Mouse (Mus musculus): Measurements from ENCODE around the gene Senp1. TPM values are rescaled to one million over a fixed set of nuclear protein-coding genes. Genes with fewer than 3 reads are reported as not detected.

The Senp1 gene
- polyA plus RNA-seq, 1 experiment from 2014 or later, result 12.9 TPM

GRCm38 (mm10) chr15:98025611-98026010 lies 67.9 kb downstream of the Senp1 start:
- Histone ChIP-seq H3K36me3 (ENCODE audit: control insufficient read depth, insufficient read depth) (no peaks in the 10 kb centered on the region), H3K27me3 (ENCODE audit: control insufficient read depth, insufficient read depth, low read depth, low read length) (0 out of 2 replicates have a peak, but pooled peaks cover 3% of the 10 kb centered on the region), H3K4me2 (ENCODE audit: low read depth, low read length) (no peak overlapping the region), H3K9ac (ENCODE audit: low read depth, low read length) (no peak overlapping the region), H3K4me3 (ENCODE audit: low read depth, low read length) (no peak overlapping the region), H3K4me1 (ENCODE audit: control insufficient read depth, low read depth, low read length) (no peaks in the 10 kb centered on the region), H3K9me3 (replicated peaks; ENCODE audit: control insufficient read depth, low read length) (no peaks in the 10 kb centered on the region), H3K27ac (ENCODE audit: low read length) (no peak overlapping the region)
- 46% methylated on average over 4 of the region's 4 CpGs for WGBS (ENCODE audit: insufficient replicate concordance)
- no peak for ATAC-seq (ENCODE audit: low read depth)

GRCm38 (mm10) chr15:98023137-98023536 lies 70.4 kb downstream of the Senp1 start:
- no peaks in the 10 kb centered on the region for H3K9me3 ChIP-seq (replicated peaks; ENCODE audit: control insufficient read depth, low read length)
- 37% methylated on average over 3 of the region's 3 CpGs for WGBS (ENCODE audit: insufficient replicate concordance)
- no peak overlapping the region for H3K4me3 ChIP-seq (ENCODE audit: low read depth, low read length)
- no peaks in the 10 kb centered on the region for H3K4me1 ChIP-seq (ENCODE audit: control insufficient read depth, low read depth, low read length)
- H3K27me3 ChIP-seq (ENCODE audit: control insufficient read depth, insufficient read depth, low read depth, low read length), result 0 out of 2 replicates have a peak, but pooled peaks cover 3% of the 10 kb centered on the region
- H3K9ac ChIP-seq (ENCODE audit: low read depth, low read length), result no peak overlapping the region
- no peak overlapping the region for H3K4me2 ChIP-seq (ENCODE audit: low read depth, low read length)
- no peak for ATAC-seq (ENCODE audit: low read depth)
- no peak overlapping the region for H3K27ac ChIP-seq (ENCODE audit: low read length)
- H3K36me3 ChIP-seq (ENCODE audit: control insufficient read depth, insufficient read depth), result no peaks in the 10 kb centered on the region

- H3K4me2 ChIP-seq (ENCODE audit: low read depth, low read length), result no peak overlapping the region
- WGBS (ENCODE audit: insufficient replicate concordance), result 27% methylated on average over 2 of the region's 2 CpGs
- no peak overlapping the region for H3K4me3 ChIP-seq (ENCODE audit: low read depth, low read length)
- H3K36me3 ChIP-seq (ENCODE audit: control insufficient read depth, insufficient read depth), result no peaks in the 10 kb centered on the region
- 0 out of 2 replicates have a peak, but pooled peaks cover 3% of the 10 kb centered on the region for H3K27me3 ChIP-seq (ENCODE audit: control insufficient read depth, insufficient read depth, low read depth, low read length)
- no peak overlapping the region for H3K9ac ChIP-seq (ENCODE audit: low read depth, low read length)
- H3K9me3 ChIP-seq (replicated peaks; ENCODE audit: control insufficient read depth, low read length), result no peaks in the 10 kb centered on the region
- no peak overlapping the region for H3K27ac ChIP-seq (ENCODE audit: low read length)
- no peaks in the 10 kb centered on the region for H3K4me1 ChIP-seq (ENCODE audit: control insufficient read depth, low read depth, low read length)
- ATAC-seq (ENCODE audit: low read depth), result no peak
Observed at GRCm38 (mm10) chr15:98021886-98022285, 71.7 kb downstream of the Senp1 start.

GRCm38 (mm10) chr15:98019047-98019446 lies 74.5 kb downstream of the Senp1 start:
- no peak overlapping the region for H3K9ac ChIP-seq (ENCODE audit: low read depth, low read length)
- no peaks in the 10 kb centered on the region for H3K4me1 ChIP-seq (ENCODE audit: control insufficient read depth, low read depth, low read length)
- no peaks in the 10 kb centered on the region for H3K27me3 ChIP-seq (ENCODE audit: control insufficient read depth, insufficient read depth, low read depth, low read length)
- no peak overlapping the region for H3K27ac ChIP-seq (ENCODE audit: low read length)
- H3K4me3 ChIP-seq (ENCODE audit: low read depth, low read length), result no peak overlapping the region
- H3K9me3 ChIP-seq (replicated peaks; ENCODE audit: control insufficient read depth, low read length), result no peaks in the 10 kb centered on the region
- ATAC-seq (ENCODE audit: low read depth), result no peak
- 53% methylated on average over 3 of the region's 3 CpGs for WGBS (ENCODE audit: insufficient replicate concordance)
- H3K36me3 ChIP-seq (ENCODE audit: control insufficient read depth, insufficient read depth), result no peaks in the 10 kb centered on the region
- H3K4me2 ChIP-seq (ENCODE audit: low read depth, low read length), result no peak overlapping the region

GRCm38 (mm10) chr15:98017925-98018324 lies 75.6 kb downstream of the Senp1 start:
- Histone ChIP-seq H3K27ac (ENCODE audit: low read length) (no peak overlapping the region), H3K27me3 (ENCODE audit: control insufficient read depth, insufficient read depth, low read depth, low read length) (no peaks in the 10 kb centered on the region), H3K4me1 (ENCODE audit: control insufficient read depth, low read depth, low read length) (no peaks in the 10 kb centered on the region), H3K9me3 (replicated peaks; ENCODE audit: control insufficient read depth, low read length) (no peaks in the 10 kb centered on the region), H3K4me3 (ENCODE audit: low read depth, low read length) (no peak overlapping the region), H3K4me2 (ENCODE audit: low read depth, low read length) (no peak overlapping the region), H3K36me3 (ENCODE audit: control insufficient read depth, insufficient read depth) (no peaks in the 10 kb centered on the region), H3K9ac (ENCODE audit: low read depth, low read length) (no peak overlapping the region)
- ATAC-seq (ENCODE audit: low read depth), result no peak
- WGBS (ENCODE audit: insufficient replicate concordance), result 47% methylated on average over 4 of the region's 4 CpGs

- 56% methylated on average over 6 of the region's 6 CpGs for WGBS (ENCODE audit: insufficient replicate concordance)
- no peak for ATAC-seq (ENCODE audit: low read depth)
- Histone ChIP-seq H3K9me3 (replicated peaks; ENCODE audit: control insufficient read depth, low read length) (no peaks in the 10 kb centered on the region), H3K4me3 (ENCODE audit: low read depth, low read length) (no peak overlapping the region), H3K36me3 (ENCODE audit: control insufficient read depth, insufficient read depth) (no peaks in the 10 kb centered on the region), H3K4me2 (ENCODE audit: low read depth, low read length) (no peak overlapping the region), H3K9ac (ENCODE audit: low read depth, low read length) (no peak overlapping the region), H3K4me1 (ENCODE audit: control insufficient read depth, low read depth, low read length) (no peaks in the 10 kb centered on the region), H3K27ac (ENCODE audit: low read length) (no peak overlapping the region), H3K27me3 (ENCODE audit: control insufficient read depth, insufficient read depth, low read depth, low read length) (peaks cover 9% of the 10 kb centered on the region)
Observed at GRCm38 (mm10) chr15:98012810-98013209, 80.7 kb downstream of the Senp1 start.

GRCm38 (mm10) chr15:98005181-98005580 lies 88.4 kb downstream of the Senp1 start:
- H3K4me1 ChIP-seq (ENCODE audit: control insufficient read depth, low read depth, low read length), result no peaks in the 10 kb centered on the region; the same call in 1 of the 2 replicates
- WGBS (ENCODE audit: insufficient replicate concordance), result 14% methylated on average over 11 of the region's 11 CpGs
- H3K36me3 ChIP-seq (ENCODE audit: control insufficient read depth, insufficient read depth), result no peaks in the 10 kb centered on the region
- H3K27me3 ChIP-seq (ENCODE audit: control insufficient read depth, insufficient read depth, low read depth, low read length), result peaks cover 83% of the 10 kb centered on the region
- H3K27ac ChIP-seq (ENCODE audit: low read length), result no peak overlapping the region
- no peak for ATAC-seq (ENCODE audit: low read depth)
- H3K9ac ChIP-seq (ENCODE audit: low read depth, low read length), result no peak overlapping the region
- H3K4me3 ChIP-seq (ENCODE audit: low read depth, low read length), result no peak overlapping the region
- no peak overlapping the region for H3K4me2 ChIP-seq (ENCODE audit: low read depth, low read length)
- H3K9me3 ChIP-seq (replicated peaks; ENCODE audit: control insufficient read depth, low read length), result no peaks in the 10 kb centered on the region

GRCm38 (mm10) chr15:98004740-98005159 lies 88.8 kb downstream of the Senp1 start:
- H3K4me1 ChIP-seq (ENCODE audit: control insufficient read depth, low read depth, low read length), result no peaks in the 10 kb centered on the region; the same call in 1 of the 2 replicates
- no peak for ATAC-seq (ENCODE audit: low read depth)
- H3K4me3 ChIP-seq (ENCODE audit: low read depth, low read length), result no peak overlapping the region
- WGBS (ENCODE audit: insufficient replicate concordance), result 2% methylated on average over 19 of the region's 19 CpGs
- no peak overlapping the region for H3K9ac ChIP-seq (ENCODE audit: low read depth, low read length)
- peaks cover 88% of the 10 kb centered on the region for H3K27me3 ChIP-seq (ENCODE audit: control insufficient read depth, insufficient read depth, low read depth, low read length)
- H3K9me3 ChIP-seq (replicated peaks; ENCODE audit: control insufficient read depth, low read length), result no peaks in the 10 kb centered on the region
- H3K27ac ChIP-seq (ENCODE audit: low read length), result no peak overlapping the region
- no peaks in the 10 kb centered on the region for H3K36me3 ChIP-seq (ENCODE audit: control insufficient read depth, insufficient read depth)
- no peak overlapping the region for H3K4me2 ChIP-seq (ENCODE audit: low read depth, low read length)

- Histone ChIP-seq H3K27me3 (ENCODE audit: control insufficient read depth, insufficient read depth, low read depth, low read length) (peaks cover 93% of the 10 kb centered on the region), H3K4me2 (ENCODE audit: low read depth, low read length) (no peak within 1 kb of the TSS), H3K27ac (ENCODE audit: low read length) (no peak within 1 kb of the TSS), H3K9me3 (replicated peaks; ENCODE audit: control insufficient read depth, low read length) (no peaks in the 10 kb centered on the region), H3K36me3 (ENCODE audit: control insufficient read depth, insufficient read depth) (no peaks in the 10 kb centered on the region), H3K9ac (ENCODE audit: low read depth, low read length) (no peak within 1 kb of the TSS), H3K4me3 (ENCODE audit: low read depth, low read length) (no peak within 1 kb of the TSS), H3K4me1 (ENCODE audit: control insufficient read depth, low read depth, low read length) (no peaks in the 10 kb centered on the region; the same call in 1 of the 2 replicates)
- 1% methylated on average over 53 of the region's 59 CpGs for whole genome bisulfite sequencing (ENCODE audit: insufficient replicate concordance)
- ATAC-seq (ENCODE audit: low read depth), result no peak
Observed at GRCm38 (mm10) chr15:98003822-98004739, 89.5 kb downstream of the Senp1 start, which contains the start of gene Col2a1. Gene Col2a1, minus strand, starts transcription at chr15:98004695.

All from liver, embryonic 16.5 days (tissue).